Mouse (Mus musculus) thymus, postnatal 25 days (tissue): Measurements from ENCODE around the gene Hist1h2bg.
"Not testable (repeated sequence)": the region's sequence is repeated elsewhere in the genome, so short reads cannot be mapped to it uniquely, and the experiment has no call there.

Experiments
- DNase-seq: peaks from one replicate; pipeline ENCODE4 v3.0.0; 2022

Hist1h2bg gene

GRCm38 (mm10) chr13:23584331-23584730 is 13.1 kb downstream of the Hist1h2bg start:
- DNase-seq: peak; percentile 33

GRCm38 (mm10) chr13:23585029-23585441 is 13.8 kb downstream of the Hist1h2bg start:
- peak; percentile 79 for DNase-seq

DNA sequence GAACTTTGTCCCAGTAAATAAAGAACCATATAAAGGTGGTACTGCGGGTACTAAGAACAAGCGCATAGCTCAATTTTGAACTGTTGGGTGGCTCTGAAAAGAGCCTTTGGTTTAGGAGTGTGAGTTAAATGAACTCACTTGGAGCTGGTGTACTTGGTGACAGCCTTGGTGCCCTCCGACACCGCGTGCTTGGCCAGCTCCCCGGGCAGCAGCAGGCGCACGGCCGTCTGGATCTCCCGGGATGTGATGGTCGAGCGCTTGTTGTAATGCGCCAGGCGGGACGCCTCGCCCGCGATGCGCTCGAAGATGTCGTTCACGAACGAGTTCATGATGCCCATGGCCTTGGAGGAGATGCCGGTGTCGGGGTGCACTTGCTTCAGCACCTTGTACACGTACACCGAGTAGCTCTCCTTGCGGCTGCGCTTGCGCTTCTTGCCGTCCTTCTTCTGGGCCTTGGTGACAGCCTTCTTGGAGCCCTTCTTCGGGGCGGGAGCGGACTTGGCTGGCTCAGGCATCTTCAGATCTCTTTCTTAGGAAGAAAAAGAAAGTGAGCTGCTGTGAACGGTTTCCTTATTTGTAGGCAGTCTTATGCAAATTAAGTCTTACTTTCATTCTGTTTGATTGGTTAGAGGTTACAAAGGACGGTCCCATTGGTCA is 14.4 kb downstream of the Hist1h2bg start:
- peak; percentile 84 for DNase-seq

DNA sequence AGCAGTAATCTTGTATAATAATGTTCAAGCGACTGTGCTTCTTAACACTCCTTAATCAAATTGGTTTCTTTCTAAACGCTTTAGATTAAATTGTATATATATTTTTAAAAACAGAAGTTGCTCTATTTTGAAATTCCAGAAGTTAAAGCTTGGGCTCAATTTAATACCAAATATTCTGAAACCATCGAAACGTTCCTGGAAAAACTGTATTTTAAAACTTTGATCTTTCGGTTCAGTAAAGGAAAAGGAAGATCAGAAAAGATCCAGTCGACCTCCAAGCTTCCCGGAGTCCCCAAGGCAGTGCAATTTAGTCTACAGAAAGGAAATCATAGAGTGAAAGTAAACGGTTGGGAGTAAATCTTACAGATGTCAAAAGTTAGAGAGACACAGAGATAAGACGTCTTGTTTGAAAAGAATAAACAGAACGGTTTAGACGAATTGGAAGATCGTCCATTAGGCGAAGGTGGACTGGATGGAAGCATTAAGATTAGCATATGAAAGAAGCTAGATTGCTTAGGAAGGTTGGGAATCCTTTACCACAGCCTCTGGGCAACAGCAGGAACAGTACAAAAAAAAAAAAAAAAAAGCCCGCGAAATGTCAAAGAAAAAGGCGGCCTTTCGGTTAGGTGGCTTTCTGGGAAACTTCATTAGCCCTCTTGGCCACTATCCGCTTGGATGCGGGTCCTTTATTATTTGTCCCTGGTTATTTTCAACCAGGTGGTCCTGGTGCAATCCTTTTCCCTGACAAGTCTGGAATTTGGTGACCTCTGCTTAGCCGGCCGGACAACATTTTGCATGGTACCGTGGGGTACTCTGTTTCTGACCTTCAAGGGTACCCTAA is 15.1 kb downstream of the Hist1h2bg start:
- peak; percentile 27 for DNase-seq

- DNase-seq: no peak
Measured at GRCm38 (mm10) chr13:23586940-23587225, 15.7 kb downstream of the Hist1h2bg start.

- DNase-seq: no peak
Measured at GRCm38 (mm10) chr13:23591206-23591605, 20.0 kb downstream of the Hist1h2bg start.

GRCm38 (mm10) chr13:23591886-23592285 is 20.7 kb downstream of the Hist1h2bg start:
- DNase-seq: not testable (repeated sequence)

DNA sequence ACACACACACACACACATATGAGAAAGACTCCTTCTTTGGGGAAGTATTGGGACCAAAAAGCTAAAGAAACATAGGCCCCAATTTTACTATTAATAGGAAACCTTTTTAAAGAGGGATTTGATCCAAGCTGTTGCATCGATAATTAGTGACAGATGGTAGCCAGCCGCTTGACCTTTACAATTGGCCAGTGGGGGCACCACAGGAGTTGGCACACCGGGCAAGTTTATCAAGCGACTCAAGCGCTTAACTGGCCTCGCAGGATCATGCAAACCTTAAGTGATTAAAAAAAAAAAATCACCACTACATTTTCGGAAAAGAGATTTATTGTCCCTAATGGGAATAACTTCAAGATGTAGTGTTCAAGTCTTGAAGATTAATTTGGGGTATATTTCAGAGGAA is 21.4 kb downstream of the Hist1h2bg start:
- no peak for DNase-seq

DNA sequence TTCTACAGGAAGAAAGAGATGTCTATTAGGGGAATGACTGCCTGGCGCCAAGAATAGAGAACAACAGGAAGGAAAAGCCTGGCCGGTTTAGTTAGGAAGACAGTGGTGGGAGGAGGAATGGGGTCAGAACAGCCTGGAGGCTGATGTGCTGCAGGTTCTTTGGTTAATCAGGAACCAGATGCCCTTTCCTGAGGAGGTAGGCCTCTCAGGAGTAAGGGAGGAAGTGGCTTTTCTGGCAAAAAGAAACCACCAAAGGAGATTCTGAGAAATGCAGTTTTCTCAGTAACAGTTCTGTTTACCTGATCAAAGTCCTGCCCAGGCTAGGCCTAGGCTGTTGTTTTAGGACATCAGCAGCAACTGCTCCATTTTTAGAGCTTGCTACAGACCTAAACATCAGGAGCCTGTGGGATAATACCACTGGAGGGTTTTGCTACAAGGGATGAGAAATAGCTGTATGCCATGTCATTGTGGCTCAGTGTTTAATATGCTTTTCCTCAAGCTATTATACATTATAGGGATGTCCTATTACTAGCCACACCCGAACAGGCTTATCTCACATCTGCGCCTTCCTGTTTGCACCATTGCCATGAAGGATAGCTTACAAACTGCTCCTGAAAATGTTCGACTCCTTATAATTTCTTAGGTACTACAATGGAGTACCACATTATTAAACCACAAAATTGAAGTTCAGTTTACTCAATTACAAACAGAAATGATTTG is 22.0 kb downstream of the Hist1h2bg start:
- no peak for DNase-seq

DNA sequence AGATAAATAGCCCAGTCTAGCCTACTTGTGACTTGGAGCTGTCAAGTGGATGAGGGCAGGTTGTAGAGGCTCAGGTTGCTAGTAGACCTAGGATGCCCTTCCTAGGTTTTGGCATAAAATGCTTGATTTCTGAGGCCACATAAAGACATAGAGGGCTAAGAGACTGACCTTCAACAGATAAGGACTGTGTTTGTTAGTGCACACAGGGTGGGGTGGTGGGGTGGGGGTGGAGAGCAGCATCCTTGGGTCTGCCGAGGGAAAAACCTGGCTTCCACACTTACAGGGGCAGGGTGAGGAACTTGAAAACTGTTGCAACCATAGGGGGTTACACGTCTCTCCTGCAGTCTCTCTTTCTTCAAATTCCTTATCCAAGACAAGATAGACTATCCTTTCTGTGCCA is 24.0 kb downstream of the Hist1h2bg start:
- no peak for DNase-seq

DNA sequence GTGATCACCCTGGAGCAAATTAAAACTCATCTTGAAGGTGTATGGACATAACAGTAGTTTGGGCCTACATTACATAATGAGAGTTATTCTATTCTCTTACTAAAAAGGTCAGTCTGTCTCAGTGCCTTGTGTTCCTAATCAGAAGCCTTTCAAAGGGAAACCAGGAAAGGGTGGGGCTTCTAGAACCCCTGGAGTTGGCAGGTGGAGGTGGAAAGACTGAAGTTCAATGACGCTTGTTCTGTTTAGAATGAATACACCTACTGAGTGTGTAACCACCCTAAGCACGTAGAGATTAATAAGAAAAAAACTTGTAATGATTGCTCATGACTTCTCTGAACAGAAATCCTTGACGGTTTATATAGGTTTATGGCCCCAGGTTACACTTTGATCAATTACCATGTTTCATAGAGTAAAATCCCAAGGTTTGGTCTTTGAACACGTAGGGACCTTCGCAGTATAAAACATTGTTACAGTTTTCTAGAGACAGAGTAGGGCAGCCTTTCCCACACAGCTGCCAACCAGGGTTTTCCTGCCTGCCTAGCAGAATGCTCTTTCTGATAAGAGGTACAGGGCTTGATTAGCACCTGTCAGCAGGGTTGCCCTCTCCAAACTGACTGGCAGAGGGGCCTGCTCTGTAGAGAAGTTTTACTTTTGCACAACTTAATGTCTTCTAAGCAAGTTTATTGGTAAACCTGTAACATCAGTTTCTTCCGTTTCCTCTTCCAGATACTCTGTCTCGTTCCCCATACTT is 24.6 kb downstream of the Hist1h2bg start:
- DNase-seq: no peak

- DNase-seq: peak; percentile 80
Measured at GRCm38 (mm10) chr13:23597957-23598356, 26.8 kb downstream of the Hist1h2bg start.

DNA sequence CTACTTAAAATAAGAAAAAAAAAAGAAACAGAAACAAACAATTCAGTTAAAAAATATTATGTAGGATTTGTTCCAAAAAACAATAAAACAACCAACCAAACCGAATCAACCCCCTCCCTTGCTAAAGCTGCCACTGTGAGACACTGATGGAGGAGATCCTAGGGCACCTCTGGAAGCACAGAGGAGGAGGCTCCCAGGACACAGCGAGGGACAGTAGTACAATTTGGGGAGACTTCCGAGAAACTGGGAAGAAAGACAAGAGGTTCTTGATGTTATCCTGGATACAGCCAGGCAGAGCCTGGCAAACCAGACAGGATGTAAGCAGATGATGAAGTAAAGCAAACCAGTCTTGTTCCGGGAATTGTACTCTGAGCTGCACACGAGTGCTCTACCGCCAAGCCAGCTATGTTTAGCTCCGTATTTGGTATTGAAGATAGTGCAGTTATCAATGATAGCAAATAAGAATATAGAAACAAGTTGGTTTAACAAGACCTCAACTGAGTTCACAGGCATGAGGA is 32.0 kb downstream of the Hist1h2bg start:
- DNase-seq: no peak

- no peak for DNase-seq
Measured at GRCm38 (mm10) chr13:23604452-23604851, 33.3 kb downstream of the Hist1h2bg start.

GRCm38 (mm10) chr13:23605052-23605451 is 33.9 kb downstream of the Hist1h2bg start:
- DNase-seq: no peak

- no peak for DNase-seq
Measured at GRCm38 (mm10) chr13:23609209-23609608, 38.0 kb downstream of the Hist1h2bg start.

DNA sequence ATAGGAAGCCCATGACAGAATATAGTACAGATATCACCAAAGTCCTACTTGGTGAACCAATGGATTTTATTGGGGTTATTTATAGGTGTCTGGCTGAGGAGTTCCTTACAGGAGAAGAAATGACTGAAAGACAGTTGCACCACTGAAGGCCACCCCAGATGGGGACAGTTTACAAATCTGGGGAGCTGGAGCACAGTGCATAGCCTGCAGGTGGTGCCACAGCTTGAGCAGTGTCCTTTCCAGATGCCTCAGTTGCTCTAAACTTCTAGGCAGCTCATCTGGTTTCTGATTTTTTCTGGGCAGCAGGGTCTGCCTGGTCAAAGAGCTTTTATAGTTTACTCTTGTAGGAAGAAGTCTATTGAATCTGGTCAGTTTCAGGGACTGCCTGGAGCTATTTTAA is 38.6 kb downstream of the Hist1h2bg start:
- no peak for DNase-seq

- no peak for DNase-seq
Measured at GRCm38 (mm10) chr13:23610393-23610792, 39.2 kb downstream of the Hist1h2bg start.

GRCm38 (mm10) chr13:23611638-23612037 is 40.4 kb downstream of the Hist1h2bg start:
- no peak for DNase-seq

GRCm38 (mm10) chr13:23620056-23620732 is 49.0 kb downstream of the Hist1h2bg start:
- DNase-seq: peak; percentile 11

- peak; percentile 72 for DNase-seq
Measured at GRCm38 (mm10) chr13:23620733-23621531, 49.7 kb downstream of the Hist1h2bg start, which contains the start of gene Hist1h2be. Gene Hist1h2be (minus strand): TSS chr13:23621124.
